Mouse (Mus musculus): ENCODE measurements around the gene Inpp5b. TPM values are rescaled to one million over a fixed set of nuclear protein-coding genes. Genes with fewer than 3 reads are reported as not detected.

Inpp5b gene
- 96.9 TPM for total RNA-seq (2023)

DNA sequence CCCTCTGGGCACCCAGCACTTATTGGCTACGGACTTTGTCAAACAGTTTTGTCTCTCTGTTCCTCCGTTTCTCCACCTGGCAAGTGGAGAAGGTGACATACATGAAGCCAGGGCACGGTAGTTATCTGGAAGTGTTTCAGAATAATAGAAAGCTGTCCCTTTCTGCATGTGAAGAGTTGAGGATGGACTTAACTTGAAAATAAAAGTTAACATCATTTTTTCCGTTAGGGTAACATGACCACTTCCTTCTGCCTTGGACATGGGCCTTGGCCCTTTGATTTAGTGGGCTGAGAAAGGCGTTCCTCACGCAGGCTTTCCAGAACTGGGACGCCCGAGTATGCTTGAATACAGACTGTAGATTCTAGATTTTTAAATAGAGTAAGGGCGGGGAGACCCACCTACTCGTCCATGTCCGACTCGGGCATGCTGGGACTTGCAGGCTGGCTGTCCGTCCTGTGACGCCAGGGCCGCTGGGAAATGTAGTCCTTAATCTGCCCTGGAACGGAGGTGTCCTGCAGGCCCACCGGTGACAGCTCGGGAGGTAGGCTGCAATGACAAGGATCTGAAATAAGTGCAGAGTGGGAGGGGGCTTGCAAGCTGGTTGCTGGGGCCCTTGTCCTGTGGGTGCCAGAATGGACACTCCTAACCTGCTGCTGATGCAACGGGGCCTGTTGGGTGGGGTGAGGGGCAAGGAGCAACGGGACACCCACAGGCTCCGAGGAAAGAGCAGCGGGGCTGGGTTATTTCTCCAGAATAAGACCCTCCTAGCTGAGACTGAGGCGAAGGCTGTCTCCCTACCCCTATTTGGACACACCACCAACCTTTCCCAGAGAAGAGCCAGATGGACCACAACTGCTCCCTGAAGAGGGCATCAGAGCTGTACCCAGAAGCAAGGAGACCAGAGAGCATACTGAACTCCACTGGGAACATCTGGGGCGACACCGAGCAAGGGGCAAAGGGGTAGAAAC, at the start of gene Inpp5b:
Gene Inpp5b (plus strand): TSS at position 475 of the 968 bp plus-strand sequence.

DNA sequence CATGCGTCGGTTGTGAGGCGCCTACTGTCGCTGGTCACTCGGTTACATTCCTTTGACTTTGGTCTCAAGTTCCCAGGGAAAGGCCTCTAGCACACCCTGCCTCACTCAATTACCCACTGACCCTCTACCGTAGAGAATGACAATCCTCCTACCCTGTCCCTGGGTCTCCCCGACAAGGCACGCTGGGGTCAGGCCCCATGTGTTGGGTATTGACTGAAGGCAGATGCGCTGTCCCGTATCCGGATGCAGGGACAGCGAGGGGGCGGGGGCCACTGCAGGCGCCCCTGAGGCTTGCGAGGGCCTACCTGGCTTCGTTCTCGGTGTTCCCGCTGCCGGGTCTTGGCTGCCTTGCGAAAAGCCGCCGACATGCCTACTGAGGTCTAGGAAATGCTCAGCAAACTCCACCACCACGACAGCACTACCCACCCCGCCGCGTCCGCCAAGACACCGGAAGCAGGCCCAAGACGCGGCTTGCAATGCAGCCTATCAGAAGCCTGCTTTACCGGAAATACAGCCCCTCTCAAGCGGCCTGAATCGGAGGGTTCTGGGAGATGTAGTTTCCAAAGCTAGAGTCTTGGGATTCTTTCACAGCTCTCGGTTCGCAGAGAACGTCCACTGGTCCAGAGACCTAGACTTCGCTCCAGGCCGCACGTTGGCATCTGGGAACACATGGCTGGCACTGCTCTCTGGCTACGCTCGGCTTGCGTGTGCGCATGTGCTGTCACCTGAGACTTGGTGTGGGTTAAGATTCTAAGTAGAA, 48.3 kb upstream of the Inpp5b start, which contains the start of gene Utp11:
Gene Utp11 (minus strand): TSS at position 466 of the 760 bp plus-strand sequence.

DNA sequence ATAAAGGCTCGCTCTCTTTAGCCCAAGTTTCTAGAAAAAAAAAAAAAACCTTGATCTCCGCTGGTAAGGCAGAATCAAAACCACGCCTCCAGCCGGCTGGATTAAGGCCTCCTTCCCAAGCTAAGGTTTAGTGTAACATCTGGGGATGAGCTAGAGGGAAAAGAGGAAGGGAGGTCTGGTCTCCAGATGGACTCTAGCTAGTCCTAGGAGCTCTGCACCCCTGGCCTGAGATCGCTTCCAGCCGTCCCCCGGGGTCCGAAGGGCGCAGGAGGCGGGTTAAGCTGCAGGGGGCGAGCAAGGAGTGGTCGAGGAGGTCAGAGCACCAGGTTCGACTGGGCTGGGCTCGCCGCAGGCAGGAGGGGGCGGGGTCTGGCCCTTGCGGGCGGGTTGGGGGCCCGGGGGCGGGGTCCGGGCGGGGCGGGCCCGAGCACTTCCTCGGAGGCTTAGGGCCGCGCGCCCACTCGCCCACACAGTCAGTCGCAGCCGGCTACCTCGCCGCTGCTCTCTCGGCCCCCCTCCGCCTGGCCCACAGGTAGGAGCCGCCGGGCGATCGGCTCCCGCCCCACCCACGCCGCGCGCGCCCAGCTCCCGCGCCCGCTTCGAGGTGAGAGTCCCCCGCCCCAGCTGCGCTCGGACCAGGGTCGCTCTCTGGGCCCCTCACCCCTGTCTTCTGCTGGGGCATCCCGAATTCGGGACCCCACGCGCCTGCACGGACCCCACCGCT, 41.2 kb upstream of the Inpp5b start, which contains the start of gene Fhl3:
Gene Fhl3 (plus strand): TSS at position 454 of the 724 bp plus-strand sequence.

DNA sequence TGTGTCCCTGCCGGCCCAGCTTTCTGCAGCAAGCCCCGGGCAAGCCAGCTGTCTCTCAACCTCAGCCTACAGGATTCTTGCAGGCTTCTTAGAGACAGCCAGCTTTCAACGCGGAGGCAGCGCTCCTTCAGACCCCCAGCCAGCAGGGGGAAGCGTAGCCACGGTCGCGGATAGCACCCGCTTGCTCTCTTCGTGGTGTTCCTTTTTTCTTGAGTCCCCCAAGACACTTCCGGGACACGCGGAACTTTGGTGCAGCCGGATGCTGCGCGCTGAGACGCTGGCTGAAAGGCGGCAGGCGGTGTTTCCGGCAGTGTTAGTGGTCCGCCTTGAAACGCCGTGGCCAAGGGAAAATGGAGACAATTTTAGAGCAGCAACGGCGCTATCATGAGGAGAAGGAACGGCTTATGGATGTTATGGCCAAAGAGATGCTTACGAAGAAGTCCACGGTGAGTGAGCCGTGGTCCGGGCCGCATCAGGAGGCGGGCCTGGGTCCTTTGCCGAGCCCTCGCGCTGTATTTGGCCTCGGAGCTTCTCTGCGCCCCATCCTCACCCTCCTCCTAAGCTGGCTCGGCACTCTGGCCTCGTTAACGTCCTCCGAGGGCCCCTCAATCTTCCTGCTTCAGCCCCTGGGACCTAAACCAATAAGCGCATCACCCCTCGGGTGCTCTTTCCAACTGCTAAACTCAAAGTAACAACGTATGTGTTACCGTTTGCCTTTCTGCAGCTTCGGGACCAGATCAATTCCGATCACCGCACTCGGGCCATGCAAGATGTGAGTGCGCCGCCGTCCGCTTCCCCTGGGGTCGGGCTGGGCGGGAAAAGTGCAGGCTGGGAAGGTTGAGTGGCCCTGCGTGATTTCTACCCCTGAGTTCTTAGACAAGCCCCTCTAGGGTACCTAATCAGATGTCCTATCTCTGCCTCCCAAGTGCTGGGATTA, 26.8 kb upstream of the Inpp5b start, which contains the start of gene Sf3a3:
Gene Sf3a3 (plus strand): TSS at position 232 of the 937 bp plus-strand sequence.

DNA sequence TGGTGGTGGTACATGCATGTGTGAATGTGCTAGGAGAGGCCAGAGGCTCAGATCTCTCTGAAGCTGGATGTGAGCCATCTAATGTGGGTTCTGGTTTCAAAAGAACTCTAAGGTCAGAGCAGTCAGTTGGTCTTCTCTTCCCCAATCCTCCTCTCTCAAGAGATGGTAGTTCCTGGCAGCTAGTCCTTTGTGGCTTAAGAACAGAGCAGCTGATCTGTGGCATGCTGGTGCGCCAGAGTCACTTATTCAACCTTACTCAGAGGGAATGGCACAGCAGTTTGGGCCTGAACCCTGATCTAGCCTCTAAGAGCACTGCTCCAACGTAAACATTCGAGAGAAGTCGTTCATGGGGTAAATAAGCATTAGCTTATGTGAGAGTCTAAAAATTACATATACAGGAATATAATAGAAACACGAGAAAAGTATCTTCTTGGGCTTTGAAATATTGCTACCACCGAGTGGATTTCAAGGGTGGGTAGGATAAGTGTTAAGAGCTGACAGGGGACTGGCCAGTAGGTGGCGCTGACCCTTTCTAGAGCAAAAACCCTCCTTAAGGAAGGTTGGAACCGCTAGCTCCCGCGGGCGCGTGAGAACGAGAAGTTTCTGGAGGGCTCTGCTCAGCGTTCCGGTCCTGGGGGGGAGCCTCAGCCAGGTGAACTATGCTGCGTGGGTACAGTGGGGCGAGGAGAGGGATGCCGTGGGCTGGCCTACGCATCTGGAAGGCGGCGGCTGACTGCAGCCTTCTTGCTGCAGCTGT, 60.1 kb downstream of the Inpp5b start, which contains the start of gene Mtf1:
Gene Mtf1 (plus strand): TSS at position 553 of the 757 bp plus-strand sequence.

DNA sequence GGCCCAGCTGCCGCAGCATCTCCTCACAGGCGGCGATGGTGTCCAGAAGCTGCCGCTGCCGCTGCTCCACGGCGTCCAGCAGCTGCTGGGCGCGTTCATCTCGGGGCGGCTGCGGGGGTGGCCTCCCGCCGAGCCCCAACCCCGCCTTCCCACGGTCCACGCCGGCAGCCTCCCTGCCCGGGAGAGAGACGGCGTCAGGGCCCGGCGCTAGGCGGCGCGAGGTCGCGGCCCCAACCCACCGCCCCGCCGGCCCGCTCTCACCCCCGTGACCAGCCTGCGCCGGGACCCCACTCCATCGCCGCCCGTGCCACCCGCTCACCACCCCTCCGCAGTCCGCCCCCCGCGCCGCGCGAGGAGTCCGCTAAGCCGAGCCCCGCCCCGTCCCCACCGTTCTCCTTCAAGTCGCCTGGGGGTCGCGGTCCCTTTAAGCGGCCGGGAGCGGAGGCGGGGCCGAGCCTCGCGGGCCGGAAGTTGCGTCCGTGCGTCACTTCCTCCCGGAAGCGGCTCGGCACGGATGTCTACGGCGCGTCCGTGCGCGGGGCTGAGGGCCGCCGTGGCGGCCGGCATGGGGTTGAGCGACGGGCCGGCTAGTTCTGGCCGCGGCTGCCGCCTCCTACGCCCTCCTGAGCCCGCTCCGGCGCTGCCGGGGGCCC, 108.7 kb downstream of the Inpp5b start, which contains the start of gene Yrdc:
Gene Yrdc (plus strand): TSS at position 419 of the 653 bp plus-strand sequence.

Other genes starting within 250 kb of the Inpp5b start
- not detected for gene 3100002H09Rik, start 131.0 kb upstream of the Inpp5b start, total RNA-seq (2023)
- 0.12 TPM for gene Pou3f1, start 85.0 kb upstream of the Inpp5b start, total RNA-seq (2023)
- gene Utp11, start 48.2 kb upstream of the Inpp5b start, total RNA-seq (2023) = 24.6 TPM
- 18.9 TPM for gene Fhl3, start 41.1 kb upstream of the Inpp5b start, total RNA-seq (2023)
- gene Sf3a3, start 27.1 kb upstream of the Inpp5b start, total RNA-seq (2023) = 61.0 TPM
- 28.6 TPM for gene Mtf1, start 60.3 kb downstream of the Inpp5b start, total RNA-seq (2023)
- gene Yrdc, start 108.8 kb downstream of the Inpp5b start, total RNA-seq (2023) = 90.7 TPM
- gene 1110065P20Rik, start 109.3 kb downstream of the Inpp5b start, total RNA-seq (2023) = 16.3 TPM
- gene Maneal, start 120.3 kb downstream of the Inpp5b start, total RNA-seq (2023) = 5.1 TPM
- gene Epha10, start 139.0 kb downstream of the Inpp5b start, total RNA-seq (2023) = not detected
- gene 9930104L06Rik, start 195.2 kb downstream of the Inpp5b start, total RNA-seq (2023) = 23.6 TPM
- 4.0 TPM for gene Cdca8, start 197.5 kb downstream of the Inpp5b start, total RNA-seq (2023)
- not detected for gene Rspo1, start 244.6 kb downstream of the Inpp5b start, total RNA-seq (2023)